Mouse (Mus musculus) megakaryocyte progenitor cell, adult 5-6 weeks (primary cell): Measurements from ENCODE around the gene Zfp451. TPM values are rescaled to one million over a fixed set of nuclear protein-coding genes. Genes with fewer than 3 reads are reported as not detected.

ENCODE experiments used
- ATAC-seq: replicated peaks from 2 replicates; pipeline ENCODE4 v1.8.0; 2016; ENCODE audit warnings: mild to moderate bottlenecking, moderate TSS enrichment, inconsistent platforms; ENCODE audit not compliant: poor library complexity
- total RNA-seq, 2 experiments: library from RNA; stranded (forward) in 1 of 2; stranded (reverse) in 1 of 2; fragments of 157-497, 149-512 nt in 1 of 2; fragments of 200-1000 nt in 1 of 2; gene quantifications; 2 replicates each; pipeline versions ENCODE4 v1.2.3 to v1.2.4; 2015 to 2017

The Zfp451 gene
- total RNA-seq, 2 experiments from 2014 or later = 19.9 to 53.9 TPM

DNA sequence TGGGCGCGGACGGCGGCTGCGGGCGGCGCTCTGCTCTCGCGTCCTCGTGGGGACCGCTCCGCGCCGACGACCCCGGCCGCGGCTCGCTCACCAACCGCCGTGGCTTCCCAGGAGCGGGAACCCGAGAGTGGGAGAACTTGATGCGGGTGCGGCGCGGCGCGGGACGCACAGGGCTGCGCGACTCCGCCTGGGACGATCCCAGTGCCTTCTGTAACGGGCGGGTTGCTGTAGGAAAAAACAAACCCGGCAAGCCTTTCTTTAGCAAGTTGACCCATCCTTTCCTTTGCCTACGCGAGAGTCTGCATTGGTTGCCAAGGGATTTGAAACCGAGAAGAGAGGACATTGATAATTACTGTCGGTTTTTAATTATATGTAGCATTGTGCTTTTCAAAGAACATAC lies 94.2 kb downstream of the Zfp451 start:
- no peak; the same call in 1 of the 2 replicates for ATAC-seq

GRCm38 (mm10) chr1:33719733-33720225 lies 94.6 kb downstream of the Zfp451 start, which contains the start of gene Rab23:
Rab23 (plus strand) TSS chr1:33719887.
- ATAC-seq = peak; percentile 87

- ATAC-seq = no peak
Observed at GRCm38 (mm10) chr1:33717636-33718035, 96.8 kb downstream of the Zfp451 start.

GRCm38 (mm10) chr1:33714796-33715195 lies 99.6 kb downstream of the Zfp451 start:
- no peak for ATAC-seq

GRCm38 (mm10) chr1:33712026-33712425 lies 102.4 kb downstream of the Zfp451 start:
- ATAC-seq = no peak

Other genes with a start within 250 kb of the Zfp451 start
- 76.3 and 79.8 TPM in 2 replicates for gene Prim2, start 144.8 kb downstream of the Zfp451 start, total RNA-seq (2015)
- gene Prim2, start 144.8 kb downstream of the Zfp451 start, total RNA-seq (2017) = 88.4 and 90.3 TPM in 2 replicates
- 3.3 and 7.1 TPM in 2 replicates for gene Rab23, start 94.7 kb downstream of the Zfp451 start, total RNA-seq (2015)
- gene Rab23, start 94.7 kb downstream of the Zfp451 start, total RNA-seq (2017) = 1.1 and 3.0 TPM in 2 replicates
- gene Bag2, start 56.8 kb downstream of the Zfp451 start, total RNA-seq (2015) = 26.9 and 37.3 TPM in 2 replicates
- gene Bag2, start 56.8 kb downstream of the Zfp451 start, total RNA-seq (2017) = 26.0 and 26.3 TPM in 2 replicates
- gene Bend6, start 93.2 kb upstream of the Zfp451 start, total RNA-seq (2015) = not detected in 2 replicates
- gene Bend6, start 93.2 kb upstream of the Zfp451 start, total RNA-seq (2017) = not detected in 2 replicates
- 0.51 and 3.2 TPM in 2 replicates for gene Dst, start 93.6 kb upstream of the Zfp451 start, total RNA-seq (2015)
- 1.3 and 5.4 TPM in 2 replicates for gene Dst, start 93.6 kb upstream of the Zfp451 start, total RNA-seq (2017)